Mouse (Mus musculus): ENCODE results near the gene Rasgrf1. TPM values are rescaled to one million over a fixed set of nuclear protein-coding genes. Genes with fewer than 3 reads are reported as not detected.

Rasgrf1 gene
- polyA plus RNA-seq, 1 experiment = not detected

- Histone ChIP-seq H3K36me3 (ENCODE audit: control insufficient read depth) (no peaks in the 10 kb centered on the region; the same call in 1 of the 2 replicates), H3K4me3 (replicated peaks) (no peak overlapping the region), H3K4me1 (ENCODE audit: control insufficient read depth) (no peaks in the 10 kb centered on the region), H3K9me3 (ENCODE audit: control insufficient read depth, low read length) (no peaks in the 10 kb centered on the region), H3K27me3 (ENCODE audit: control insufficient read depth) (no peaks in the 10 kb centered on the region)
- no peak for TF ChIP-seq TAL1 (IDR thresholded peaks at IDR 0.05; ENCODE audit: low read length)
- TF ChIP-seq GATA1 (IDR thresholded peaks at IDR 0.05; ENCODE audit: low read length) = no peak
Measured at GRCm38 (mm10) chr9:90075336-90075735, 165.6 kb downstream of the Rasgrf1 start.

GRCm38 (mm10) chr9:90076131-90076530 is 166.4 kb downstream of the Rasgrf1 start:
- H3K27me3 ChIP-seq (ENCODE audit: control insufficient read depth) = no peaks in the 10 kb centered on the region
- no peak overlapping the region for H3K4me3 ChIP-seq (replicated peaks)
- no peaks in the 10 kb centered on the region for H3K4me1 ChIP-seq (ENCODE audit: control insufficient read depth)
- TF ChIP-seq TAL1 (IDR thresholded peaks at IDR 0.05; ENCODE audit: low read length) (no peak), GATA1 (IDR thresholded peaks at IDR 0.05; ENCODE audit: low read length) (no peak)
- H3K9me3 ChIP-seq (ENCODE audit: control insufficient read depth, low read length) = no peaks in the 10 kb centered on the region
- no peaks in the 10 kb centered on the region; the same call in 1 of the 2 replicates for H3K36me3 ChIP-seq (ENCODE audit: control insufficient read depth)

Other genes with a start within 250 kb of the Rasgrf1 start
- 1.2 TPM in 2 replicates for gene Tmed3, start 204.8 kb upstream of the Rasgrf1 start, polyA plus RNA-seq (2012)
- gene Ankrd34c, start 171.4 kb upstream of the Rasgrf1 start, polyA plus RNA-seq (2012) = not detected in 2 replicates
- 0.08 and 0.19 TPM in 2 replicates for gene Ctsh, start 144.2 kb downstream of the Rasgrf1 start, polyA plus RNA-seq (2012)
- 7.1 and 8.2 TPM in 2 replicates for gene Morf4l1, start 204.9 kb downstream of the Rasgrf1 start, polyA plus RNA-seq (2012)

Data from erythroblast, embryonic 14.5 days (primary cell).